Mouse (Mus musculus) stomach, embryonic 15.5 days (tissue): ENCODE data around the gene Nxn. TPM values are rescaled to one million over a fixed set of nuclear protein-coding genes. Genes with fewer than 3 reads are reported as not detected.

Experiments
- ATAC-seq: fragments of 200-750 bp; cut with Nextera tagmentation; 2 replicates; pipeline ENCODE4 v1.8.0; 2017; ENCODE audit warnings: low read depth, moderate number of reproducible peaks, moderate TSS enrichment; ENCODE audit not compliant: insufficient read depth, low FRiP score
- H3K27ac ChIP-seq: fragments of 300-500 bp; sonication (generic); 2 replicates; pipeline ENCODE4 v1.5.1; 2015; ENCODE audit warnings: mild to moderate bottlenecking, inconsistent platforms
- H3K27me3 ChIP-seq: fragments of 300-500 bp; sonication (generic); replicated peaks from 2 replicates; pipeline ENCODE4 v1.6.1; 2015; ENCODE audit warnings: inconsistent platforms
- H3K36me3 ChIP-seq: fragments of 300-500 bp; sonication (generic); 2 replicates; pipeline ENCODE4 v1.6.1; 2015; ENCODE audit warnings: inconsistent platforms
- H3K4me1 ChIP-seq: fragments of 300-500 bp; sonication (generic); 2 replicates; pipeline ENCODE4 v1.6.1; 2015; ENCODE audit warnings: inconsistent platforms
- H3K4me2 ChIP-seq: fragments of 300-500 bp; sonication (generic); 2 replicates; pipeline ENCODE4 v1.6.1; 2015; ENCODE audit warnings: mild to moderate bottlenecking, inconsistent platforms
- H3K4me3 ChIP-seq: fragments of 300-500 bp; sonication (generic); replicated peaks from 2 replicates; pipeline ENCODE4 v1.5.1; 2015; ENCODE audit warnings: inconsistent platforms
- H3K9ac ChIP-seq: fragments of 300-500 bp; sonication (generic); 2 replicates; pipeline ENCODE4 v1.6.1; 2015; ENCODE audit warnings: inconsistent platforms
- H3K9me3 ChIP-seq: fragments of 300-500 bp; sonication (generic); 2 replicates; pipeline ENCODE4 v1.6.1; 2016; ENCODE audit warnings: inconsistent platforms
- WGBS: fragments of 180-500 bp; shearing (Covaris S2); methylation state at CpG from one replicate; pipeline ENCODE4 v1.1.7; 2015; 5-methylcytosine and 5-hydroxymethylcytosine counted together
- polyA plus RNA-seq: library from polyadenylated mRNA; unstranded; fragments of >200 nt; fragmentation: Nextera tagmentation; extraction: Ambion mirVana; gene quantifications from 2 replicates; pipeline ENCODE4 v1.2.1, GENCODE M21; 2015

Nxn gene
- polyA plus RNA-seq, 1 experiment from 2014 or later: 35.1 TPM

GRCm38 (mm10) chr11:76253145-76253917 lies 145.6 kb downstream of the Nxn start:
- peaks cover 17% of the 10 kb centered on the region for H3K36me3 ChIP-seq
- WGBS: 44% methylated on average over 5 of the region's 5 CpGs
- no peaks in the 10 kb centered on the region for H3K9me3 ChIP-seq
- H3K4me2 ChIP-seq: no peak overlapping the region
- ATAC-seq: peak; percentile 54
- 0 out of 2 replicates have a peak, but pooled peaks cover 5% of the 10 kb centered on the region for H3K4me1 ChIP-seq
- H3K4me3 ChIP-seq: no peak overlapping the region
- peak overlapping the region; percentile 44; the same call in 1 of the 2 replicates for H3K27ac ChIP-seq
- no peak overlapping the region for H3K9ac ChIP-seq
- no peaks in the 10 kb centered on the region for H3K27me3 ChIP-seq

GRCm38 (mm10) chr11:76252036-76252435 lies 146.9 kb downstream of the Nxn start:
- H3K4me2 ChIP-seq: no peak overlapping the region
- H3K4me3 ChIP-seq: no peak overlapping the region
- H3K36me3 ChIP-seq: peaks cover 17% of the 10 kb centered on the region
- WGBS: 60% methylated on average over 3 of the region's 3 CpGs
- 0 out of 2 replicates have a peak, but pooled peaks cover 5% of the 10 kb centered on the region for H3K4me1 ChIP-seq
- no peak overlapping the region for H3K27ac ChIP-seq
- H3K9me3 ChIP-seq: no peaks in the 10 kb centered on the region
- no peak for ATAC-seq
- H3K27me3 ChIP-seq: no peaks in the 10 kb centered on the region
- no peak overlapping the region for H3K9ac ChIP-seq

GRCm38 (mm10) chr11:76247239-76247638 lies 151.7 kb downstream of the Nxn start:
- Histone ChIP-seq H3K4me1 (0 out of 2 replicates have a peak, but pooled peaks cover 6% of the 10 kb centered on the region), H3K4me2 (no peak overlapping the region), H3K9me3 (no peaks in the 10 kb centered on the region), H3K36me3 (peaks cover 14% of the 10 kb centered on the region), H3K9ac (no peak overlapping the region), H3K27me3 (no peaks in the 10 kb centered on the region), H3K4me3 (no peak overlapping the region), H3K27ac (no peak overlapping the region)
- no peak for ATAC-seq
- WGBS: 57% methylated on average over 2 of the region's 2 CpGs

- Histone ChIP-seq H3K9ac (no peak overlapping the region), H3K27ac (no peak overlapping the region), H3K4me2 (no peak overlapping the region), H3K4me3 (no peak overlapping the region), H3K36me3 (peaks cover 14% of the 10 kb centered on the region), H3K9me3 (no peaks in the 10 kb centered on the region), H3K4me1 (0 out of 2 replicates have a peak, but pooled peaks cover 6% of the 10 kb centered on the region), H3K27me3 (no peaks in the 10 kb centered on the region)
- ATAC-seq: no peak
Observed at GRCm38 (mm10) chr11:76246439-76246838, 152.5 kb downstream of the Nxn start.

- 2% methylated on average over 34 of the region's 34 CpGs for WGBS
- H3K4me3 ChIP-seq: peak overlapping the region; percentile 86
- H3K4me2 ChIP-seq: peak overlapping the region; percentile 80
- peak overlapping the region; percentile 74 for H3K27ac ChIP-seq
- H3K36me3 ChIP-seq: peaks cover 11% of the 10 kb centered on the region
- ATAC-seq: no peak; the same call in 1 of the 2 replicates
- 0 out of 2 replicates have a peak, but pooled peaks cover 6% of the 10 kb centered on the region for H3K4me1 ChIP-seq
- H3K27me3 ChIP-seq: no peaks in the 10 kb centered on the region
- peak overlapping the region; percentile 83 for H3K9ac ChIP-seq
- H3K9me3 ChIP-seq: no peaks in the 10 kb centered on the region
Observed at GRCm38 (mm10) chr11:76243811-76244546, 155.0 kb downstream of the Nxn start.

- no peaks in the 10 kb centered on the region for H3K27me3 ChIP-seq
- H3K4me3 ChIP-seq: peak within 1 kb of the TSS; percentile 86
- peak within 1 kb of the TSS; percentile 74 for H3K27ac ChIP-seq
- H3K9me3 ChIP-seq: no peaks in the 10 kb centered on the region
- peak; percentile 81 for ATAC-seq
- 0 out of 2 replicates have a peak, but pooled peaks cover 6% of the 10 kb centered on the region for H3K4me1 ChIP-seq
- WGBS: under 1% methylated on average over 61 of the region's 61 CpGs
- peak within 1 kb of the TSS; percentile 80 for H3K4me2 ChIP-seq
- peak within 1 kb of the TSS; percentile 83 for H3K9ac ChIP-seq
- H3K36me3 ChIP-seq: peaks cover 11% of the 10 kb centered on the region
Observed at GRCm38 (mm10) chr11:76242901-76243810, 155.8 kb downstream of the Nxn start, which contains the start of the genes Mrm3 and Glod4. Mrm3 (plus strand) TSS chr11:76243715. Glod4 (minus strand) TSS chr11:76243725.

GRCm38 (mm10) chr11:76239750-76240149 lies 159.2 kb downstream of the Nxn start:
- Histone ChIP-seq H3K4me3 (no peak overlapping the region), H3K4me1 (0 out of 2 replicates have a peak, but pooled peaks cover 3% of the 10 kb centered on the region), H3K36me3 (peaks cover 11% of the 10 kb centered on the region), H3K9me3 (no peaks in the 10 kb centered on the region), H3K27me3 (no peaks in the 10 kb centered on the region), H3K4me2 (no peak overlapping the region), H3K9ac (no peak overlapping the region), H3K27ac (no peak overlapping the region)
- WGBS: 92% methylated on average over 2 of the region's 2 CpGs
- no peak for ATAC-seq

- 85% methylated on average over 3 of the region's 3 CpGs for WGBS
- ATAC-seq: no peak
- Histone ChIP-seq H3K4me1 (no peaks in the 10 kb centered on the region), H3K36me3 (peaks cover 34% of the 10 kb centered on the region), H3K9me3 (no peaks in the 10 kb centered on the region), H3K27me3 (no peaks in the 10 kb centered on the region), H3K9ac (no peak overlapping the region), H3K4me2 (no peak overlapping the region), H3K4me3 (no peak overlapping the region), H3K27ac (no peak overlapping the region)
Observed at GRCm38 (mm10) chr11:76236136-76236535, 162.8 kb downstream of the Nxn start.

- no peak overlapping the region for H3K4me3 ChIP-seq
Observed at GRCm38 (mm10) chr11:76225051-76225450, 173.9 kb downstream of the Nxn start.

GRCm38 (mm10) chr11:76224631-76225030 lies 174.3 kb downstream of the Nxn start:
- H3K27ac ChIP-seq: no peak overlapping the region
- WGBS: 92% methylated on average over 5 of the region's 5 CpGs
- H3K4me3 ChIP-seq: no peak overlapping the region
- H3K4me2 ChIP-seq: no peak overlapping the region
- no peaks in the 10 kb centered on the region for H3K9me3 ChIP-seq
- H3K4me1 ChIP-seq: no peaks in the 10 kb centered on the region
- peaks cover 7% of the 10 kb centered on the region; the same call in 1 of the 2 replicates for H3K36me3 ChIP-seq
- H3K9ac ChIP-seq: no peak overlapping the region
- H3K27me3 ChIP-seq: no peaks in the 10 kb centered on the region
- ATAC-seq: no peak

More at GRCm38 (mm10) chr11:76225051-76225450, 173.9 kb downstream of the Nxn start:
- ATAC-seq: no peak
- H3K27me3 ChIP-seq: no peaks in the 10 kb centered on the region
- H3K4me2 ChIP-seq: no peak overlapping the region
- H3K4me1 ChIP-seq: no peaks in the 10 kb centered on the region
- H3K9me3 ChIP-seq: no peaks in the 10 kb centered on the region
- no peak overlapping the region for H3K27ac ChIP-seq
- H3K9ac ChIP-seq: no peak overlapping the region
- peaks cover 4% of the 10 kb centered on the region; the same call in 1 of the 2 replicates for H3K36me3 ChIP-seq

- peak within 1 kb of the TSS; percentile 93 for H3K4me3 ChIP-seq
- 0% methylated on average over 33 of the region's 35 CpGs for WGBS
Observed at GRCm38 (mm10) chr11:76217390-76217800, 181.5 kb downstream of the Nxn start, which contains the start of the genes Dbil5 and Gemin4. Dbil5 (plus strand) TSS chr11:76217608. Gemin4 (minus strand) TSS chr11:76217664.

More at GRCm38 (mm10) chr11:76217390-76217800, 181.5 kb downstream of the Nxn start, which contains the start of the genes Dbil5 and Gemin4:
- H3K9me3 ChIP-seq: no peaks in the 10 kb centered on the region
- H3K27ac ChIP-seq: peak within 1 kb of the TSS; percentile 96
- no peaks in the 10 kb centered on the region for H3K4me1 ChIP-seq
- ATAC-seq: peak; percentile 95
- H3K27me3 ChIP-seq: no peaks in the 10 kb centered on the region
- H3K9ac ChIP-seq: peak within 1 kb of the TSS; percentile 82
- peak within 1 kb of the TSS; percentile 73 for H3K4me2 ChIP-seq
- H3K36me3 ChIP-seq: peaks cover 15% of the 10 kb centered on the region
